Mouse (Mus musculus) Patski (cell line): ENCODE measurements around the gene Prg4. TPM values are rescaled to one million over a fixed set of nuclear protein-coding genes. Genes with fewer than 3 reads are reported as not detected.

Experiments
- ATAC-seq: fragments of 100-300 bp; one replicate; pipeline ENCODE4 v1.8.0; 2021
- CTCF ChIA-PET: fragments of 350-600 bp; sonication (Branson Sonifier 250); formaldehyde crosslinking; loops from one replicate; lab custom pipeline; 2022; ENCODE audit warnings: inconsistent platforms; lab: Charles Lee
- POLR2A ChIA-PET: fragments of 350-600 bp; sonication (Branson Sonifier 250); formaldehyde crosslinking; loops from one replicate; lab custom pipeline; 2022; ENCODE audit warnings: antibody characterized with exemption, inconsistent platforms; lab: Charles Lee
- DNase-seq: peaks from one replicate; pipeline ENCODE4 v3.0.0-alpha.2; 2011; ENCODE audit warnings: low read depth, low spot score
- H3K27me3 ChIP-seq: fragments of 371-371 bp; one replicate; pipeline ENCODE4 v1.5.1; 2021
- CTCF ChIP-seq: fragments of 100-300 bp; IDR thresholded peaks from one replicate; pipeline ENCODE4 v1.5.1; 2021
- in situ Hi-C: fragments of 300-500 bp; cut with MboI; formaldehyde crosslinking; loops from 3 replicates; pipeline ENCODE4 v1.11.1; 2018; ENCODE audit warnings: low pct_unique_long_range_greater_than_20kb, mixed read lengths
- polyA plus RNA-seq: library from polyadenylated mRNA; unstranded; gene quantifications from one replicate; pipeline ENCODE4 v1.2.3, GENCODE M21; 2021

Gene Prg4
- 0.27 TPM for polyA plus RNA-seq

GRCm38 (mm10) chr1:150466132-150466531 lies at the start of gene Prg4:
TSS of gene Prg4 (minus strand) at chr1:150466165.
- ATAC-seq (no peak), DNase-seq (no peak)
- in situ Hi-C loops: no loop called here
- CTCF ChIA-PET: no interaction called here
- no peak for TF ChIP-seq CTCF
- POLR2A ChIA-PET: no interaction called here
- H3K27me3 ChIP-seq: no peaks in the 10 kb centered on the region

GRCm38 (mm10) chr1:150513041-150513440 lies 47.1 kb upstream of the Prg4 start:
- CTCF ChIA-PET: no interaction called here
- H3K27me3 ChIP-seq: no peaks in the 10 kb centered on the region
- in situ Hi-C loops: no loop called here
- ATAC-seq (no peak), DNase-seq (no peak)
- POLR2A ChIA-PET: no interaction called here
- TF ChIP-seq CTCF: no peak

GRCm38 (mm10) chr1:150505794-150506193 lies 39.8 kb upstream of the Prg4 start:
- DNase-seq (no peak), ATAC-seq (no peak)
- H3K27me3 ChIP-seq: no peaks in the 10 kb centered on the region
- POLR2A ChIA-PET: no interaction called here
- in situ Hi-C loops: no loop called here
- CTCF ChIA-PET: no interaction called here
- TF ChIP-seq CTCF: no peak

GRCm38 (mm10) chr1:150503321-150503720 lies 37.4 kb upstream of the Prg4 start:
- POLR2A ChIA-PET: no interaction called here
- ATAC-seq (no peak), DNase-seq (no peak)
- TF ChIP-seq CTCF: no peak
- in situ Hi-C loops: no loop called here
- no peaks in the 10 kb centered on the region for H3K27me3 ChIP-seq
- CTCF ChIA-PET: no interaction called here

- in situ Hi-C loops: no loop called here
- ChIA-PET CTCF (no interaction called here), POLR2A (no interaction called here)
- TF ChIP-seq CTCF: no peak
- no peaks in the 10 kb centered on the region for H3K27me3 ChIP-seq
- ATAC-seq (no peak), DNase-seq (no peak)
Observed at GRCm38 (mm10) chr1:150498177-150498576, 32.2 kb upstream of the Prg4 start.

- ChIA-PET CTCF (no interaction called here), POLR2A (no interaction called here)
- no peak for ATAC-seq
- no peak for DNase-seq
- in situ Hi-C loops: no loop called here
- peak; percentile 59 for TF ChIP-seq CTCF
- H3K27me3 ChIP-seq: no peaks in the 10 kb centered on the region
Observed at GRCm38 (mm10) chr1:150497690-150498089, 31.7 kb upstream of the Prg4 start.

- ChIA-PET CTCF (no interaction called here), POLR2A (no interaction called here)
- TF ChIP-seq CTCF: no peak
- no peak for ATAC-seq
- in situ Hi-C loops: no loop called here
- no peaks in the 10 kb centered on the region for H3K27me3 ChIP-seq
- no peak for DNase-seq
Observed at GRCm38 (mm10) chr1:150496626-150497302, 30.8 kb upstream of the Prg4 start.

GRCm38 (mm10) chr1:150489148-150489547 lies 23.2 kb upstream of the Prg4 start:
- ATAC-seq (no peak), DNase-seq (no peak)
- TF ChIP-seq CTCF: no peak
- POLR2A ChIA-PET: no interaction called here
- CTCF ChIA-PET: no interaction called here
- in situ Hi-C loops: no loop called here
- H3K27me3 ChIP-seq: no peaks in the 10 kb centered on the region

- DNase-seq: no peak
Observed at GRCm38 (mm10) chr1:150480674-150481073, 14.7 kb upstream of the Prg4 start.

GRCm38 (mm10) chr1:150472525-150472924 lies 6.6 kb upstream of the Prg4 start:
- no peak for DNase-seq

More at GRCm38 (mm10) chr1:150480674-150481073, 14.7 kb upstream of the Prg4 start:
- in situ Hi-C loops: no loop called here
- POLR2A ChIA-PET: no interaction called here
- no peak for ATAC-seq
- no peaks in the 10 kb centered on the region for H3K27me3 ChIP-seq
- no peak for TF ChIP-seq CTCF
- CTCF ChIA-PET: interaction anchor here (1.6 kb wide), 1 partner anchor 12 kb away, joined by 5 read pairs; no protein-coding TSS in a partner anchor

GRCm38 (mm10) chr1:150469992-150470391 lies 4.0 kb upstream of the Prg4 start:
- ChIA-PET CTCF (no interaction called here), POLR2A (no interaction called here)
- no peaks in the 10 kb centered on the region for H3K27me3 ChIP-seq
- TF ChIP-seq CTCF: no peak
- no peak for DNase-seq
- ATAC-seq: no peak
- in situ Hi-C loops: no loop called here

More at GRCm38 (mm10) chr1:150472525-150472924, 6.6 kb upstream of the Prg4 start:
- ChIA-PET CTCF (interaction anchor here (0.8 kb wide), 1 partner anchor 10 kb away, joined by 3 read pairs; no protein-coding TSS in a partner anchor), POLR2A (interaction anchor here (0.6 kb wide), 1 partner anchor 10 kb away, joined by 5 read pairs; no protein-coding TSS in a partner anchor)
- ATAC-seq: no peak
- TF ChIP-seq CTCF: no peak
- in situ Hi-C loops: no loop called here
- no peaks in the 10 kb centered on the region for H3K27me3 ChIP-seq

GRCm38 (mm10) chr1:150465364-150465763 lies 601 bp downstream of the Prg4 start:
- DNase-seq: no peak
- ChIA-PET CTCF (no interaction called here), POLR2A (no interaction called here)
- no peak for ATAC-seq
- in situ Hi-C loops: no loop called here
- H3K27me3 ChIP-seq: no peaks in the 10 kb centered on the region
- TF ChIP-seq CTCF: no peak
